Mouse (Mus musculus) T-helper 2 cell (primary cell): ENCODE data around the gene Atcay.

ENCODE experiments used
- in situ Hi-C: fragments of 300-600 bp; cut with MboI, MseI; formaldehyde crosslinking; loops from one replicate; pipeline ENCODE4 v1.15.1; 2025; ENCODE audit warnings: high pct_unique_total_duplicates

Gene Atcay

DNA sequence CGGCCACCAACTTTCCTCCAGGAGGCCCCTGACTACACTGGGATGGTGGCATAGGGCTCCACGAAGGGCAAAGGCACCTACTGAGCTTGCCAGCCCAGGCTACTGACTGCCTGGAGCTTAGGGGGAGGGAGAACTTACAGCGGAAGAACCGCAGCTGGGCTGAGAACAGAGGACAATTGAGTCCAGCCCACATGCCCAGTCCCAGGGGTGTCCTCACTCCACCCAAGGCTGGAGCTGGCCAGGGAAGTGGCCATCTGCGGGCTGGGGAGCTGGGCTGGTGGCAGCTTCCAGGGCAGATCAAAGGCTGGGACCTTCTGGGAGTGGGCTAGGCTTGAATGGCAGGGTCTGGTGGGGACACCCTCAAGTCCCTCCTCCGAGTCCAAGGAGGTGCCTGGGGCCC, 75.9 kb downstream of the Atcay start:
- in situ Hi-C loops = no loop called here
